Mouse (Mus musculus): ENCODE results near the gene Polr3h.

GRCm38 (mm10) chr15:81943176-81943749 lies 17.2 kb upstream of the Polr3h start:
- TF ChIP-seq CHD2 (IDR thresholded peaks at IDR 0.05; ENCODE audit: low read depth, low read length) (no peak), MAFK (IDR thresholded peaks at IDR 0.05; ENCODE audit: insufficient read depth, low read depth, low read length) (no peak)

All from ES-E14 (cell line).